Mouse (Mus musculus) embryonic facial prominence, embryonic 10.5 days (tissue): ENCODE results near the gene Lin7a. TPM values are rescaled to one million over a fixed set of nuclear protein-coding genes. Genes with fewer than 3 reads are reported as not detected.

Source experiments
- DNase-seq: peaks from one replicate; pipeline ENCODE4 v3.0.0-alpha.2; 2017; ENCODE audit warnings: low spot score
- H3K27ac ChIP-seq: fragments of 300-500 bp; sonication (generic); replicated peaks from 2 replicates; pipeline ENCODE4 v1.5.1; 2016; ENCODE audit warnings: mild to moderate bottlenecking
- H3K27me3 ChIP-seq: fragments of 300-500 bp; sonication (generic); replicated peaks from 2 replicates; pipeline ENCODE4 v1.6.1; 2016; ENCODE audit warnings: low read depth, mild to moderate bottlenecking; ENCODE audit not compliant: poor library complexity, severe bottlenecking
- H3K36me3 ChIP-seq: fragments of 300-500 bp; sonication (generic); replicated peaks from 2 replicates; pipeline ENCODE4 v1.6.1; 2016; ENCODE audit warnings: mild to moderate bottlenecking, moderate library complexity
- H3K4me1 ChIP-seq: fragments of 300-500 bp; sonication (generic); 2 replicates; pipeline ENCODE4 v1.6.1; 2016
- H3K4me3 ChIP-seq: fragments of 300-500 bp; sonication (generic); 2 replicates; pipeline ENCODE4 v1.5.1; 2016; ENCODE audit warnings: mild to moderate bottlenecking, moderate library complexity
- H3K9me3 ChIP-seq: fragments of 300-500 bp; sonication (generic); 2 replicates; pipeline ENCODE4 v1.6.1; 2016; ENCODE audit warnings: mild to moderate bottlenecking
- WGBS: fragments of 180-500 bp; shearing (Covaris S2); methylation state at CpG from one replicate; pipeline ENCODE4 v1.1.7; 2016; 5-methylcytosine and 5-hydroxymethylcytosine counted together
- polyA plus RNA-seq: library from polyadenylated mRNA; unstranded; fragments of >200 nt; fragmentation: Nextera tagmentation; extraction: Ambion mirVana; gene quantifications from 2 replicates; pipeline ENCODE4 v1.2.1, GENCODE M21; 2016

Gene Lin7a
- polyA plus RNA-seq, 1 experiment from 2014 or later: 2.0 TPM

DNA sequence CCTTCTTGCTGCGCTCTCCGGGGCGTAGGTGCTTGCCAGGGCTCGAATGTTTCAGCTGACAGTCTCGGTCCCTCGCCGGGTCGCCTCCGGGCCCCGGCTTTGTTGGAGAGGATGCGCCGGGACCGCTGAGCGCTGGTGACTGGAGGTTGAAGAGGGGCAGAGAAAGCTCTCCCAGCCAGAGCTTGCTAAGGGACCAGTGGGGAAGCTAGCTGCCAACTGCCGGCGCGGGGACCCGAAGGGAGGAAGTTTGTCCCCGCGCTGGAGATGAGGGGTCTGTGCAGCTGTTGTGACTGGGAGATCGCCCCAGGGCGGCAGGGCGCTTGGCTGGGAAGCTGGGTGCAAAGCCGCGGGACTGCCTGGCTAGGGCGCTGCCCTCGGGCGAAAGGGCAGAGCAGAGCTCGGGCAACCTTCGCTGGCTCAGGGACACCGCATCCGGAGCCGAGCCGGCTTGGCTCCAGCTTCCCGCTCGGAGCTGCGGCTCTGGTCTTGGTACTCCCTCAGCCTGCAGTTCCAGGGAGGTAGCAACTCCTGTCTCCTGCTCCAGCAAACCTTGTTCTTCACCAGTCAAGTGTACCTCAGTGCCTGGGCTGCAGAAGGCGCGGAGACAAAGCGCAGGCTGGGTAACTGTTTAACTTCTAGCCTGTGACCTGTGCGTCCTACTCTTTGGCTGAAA, 781 bp downstream of the Lin7a start:
- Histone ChIP-seq H3K36me3 (no peaks in the 10 kb centered on the region), H3K4me3 (peak overlapping the region; percentile 79), H3K9me3 (no peaks in the 10 kb centered on the region), H3K27me3 (peaks cover 51% of the 10 kb centered on the region), H3K27ac (peak overlapping the region; percentile 76), H3K4me1 (peaks cover 13% of the 10 kb centered on the region; the same call in 1 of the 2 replicates)
- under 1% methylated on average over 41 of the region's 41 CpGs for WGBS
- peak; percentile 71 for DNase-seq

GRCm38 (mm10) chr10:107272804-107273145, 1.3 kb downstream of the Lin7a start:
- H3K9me3 ChIP-seq: no peaks in the 10 kb centered on the region
- 7% methylated on average over 11 of the region's 11 CpGs for WGBS
- peaks cover 51% of the 10 kb centered on the region for H3K27me3 ChIP-seq
- no peaks in the 10 kb centered on the region for H3K36me3 ChIP-seq
- peak overlapping the region; percentile 79 for H3K4me3 ChIP-seq
- H3K4me1 ChIP-seq: peaks cover 13% of the 10 kb centered on the region; the same call in 1 of the 2 replicates
- no peak for DNase-seq
- H3K27ac ChIP-seq: 0 out of 2 replicates have a peak overlapping the region, but pooled peaks have one; percentile 76

DNA sequence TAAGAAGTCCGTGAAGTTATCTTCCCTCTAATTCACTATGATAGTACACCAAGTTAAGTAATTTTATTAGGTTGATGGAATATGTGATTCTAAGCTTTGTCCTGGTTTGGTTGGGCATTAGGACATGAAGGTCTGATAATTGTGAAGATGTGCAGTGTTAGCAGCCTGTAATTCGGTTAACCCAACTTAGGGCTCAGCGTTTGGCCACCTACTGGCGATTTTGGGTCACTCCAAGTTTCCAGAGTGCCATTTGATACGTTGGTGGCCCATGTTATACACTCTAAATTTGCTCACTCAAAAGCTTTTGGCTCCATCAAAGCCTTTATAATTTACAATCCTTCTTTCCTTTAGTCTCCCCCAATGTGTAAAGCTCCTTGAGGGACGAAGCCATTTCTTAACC, 2.4 kb downstream of the Lin7a start:
- Histone ChIP-seq H3K4me3 (no peak overlapping the region), H3K4me1 (peaks cover 13% of the 10 kb centered on the region; the same call in 1 of the 2 replicates), H3K27me3 (peaks cover 51% of the 10 kb centered on the region), H3K36me3 (no peaks in the 10 kb centered on the region), H3K27ac (no peak overlapping the region), H3K9me3 (no peaks in the 10 kb centered on the region)
- peak; percentile 28 for DNase-seq
- 43% methylated on average over 6 of the region's 6 CpGs for WGBS

GRCm38 (mm10) chr10:107274785-107275184, 3.3 kb downstream of the Lin7a start:
- no peaks in the 10 kb centered on the region for H3K36me3 ChIP-seq
- H3K4me1 ChIP-seq: peaks cover 13% of the 10 kb centered on the region; the same call in 1 of the 2 replicates
- no peaks in the 10 kb centered on the region for H3K9me3 ChIP-seq
- no peak overlapping the region for H3K4me3 ChIP-seq
- 42% methylated on average over 3 of the region's 3 CpGs for WGBS
- no peak overlapping the region for H3K27ac ChIP-seq
- peaks cover 45% of the 10 kb centered on the region for H3K27me3 ChIP-seq
- DNase-seq: peak; percentile 37

GRCm38 (mm10) chr10:107276647-107277046, 5.2 kb downstream of the Lin7a start:
- no peaks in the 10 kb centered on the region for H3K36me3 ChIP-seq
- peaks cover 10% of the 10 kb centered on the region; the same call in 1 of the 2 replicates for H3K4me1 ChIP-seq
- no peaks in the 10 kb centered on the region for H3K9me3 ChIP-seq
- WGBS: 89% methylated on average over 2 of the region's 2 CpGs
- peaks cover 29% of the 10 kb centered on the region for H3K27me3 ChIP-seq
- no peak overlapping the region for H3K4me3 ChIP-seq
- no peak for DNase-seq
- no peak overlapping the region for H3K27ac ChIP-seq

GRCm38 (mm10) chr10:107293934-107294664, 22.6 kb downstream of the Lin7a start:
- Histone ChIP-seq H3K4me1 (no peaks in the 10 kb centered on the region), H3K27ac (no peak overlapping the region), H3K9me3 (no peaks in the 10 kb centered on the region), H3K4me3 (no peak overlapping the region), H3K27me3 (no peaks in the 10 kb centered on the region), H3K36me3 (no peaks in the 10 kb centered on the region)
- WGBS: 71% methylated on average over 7 of the region's 7 CpGs
- no peak for DNase-seq

DNA sequence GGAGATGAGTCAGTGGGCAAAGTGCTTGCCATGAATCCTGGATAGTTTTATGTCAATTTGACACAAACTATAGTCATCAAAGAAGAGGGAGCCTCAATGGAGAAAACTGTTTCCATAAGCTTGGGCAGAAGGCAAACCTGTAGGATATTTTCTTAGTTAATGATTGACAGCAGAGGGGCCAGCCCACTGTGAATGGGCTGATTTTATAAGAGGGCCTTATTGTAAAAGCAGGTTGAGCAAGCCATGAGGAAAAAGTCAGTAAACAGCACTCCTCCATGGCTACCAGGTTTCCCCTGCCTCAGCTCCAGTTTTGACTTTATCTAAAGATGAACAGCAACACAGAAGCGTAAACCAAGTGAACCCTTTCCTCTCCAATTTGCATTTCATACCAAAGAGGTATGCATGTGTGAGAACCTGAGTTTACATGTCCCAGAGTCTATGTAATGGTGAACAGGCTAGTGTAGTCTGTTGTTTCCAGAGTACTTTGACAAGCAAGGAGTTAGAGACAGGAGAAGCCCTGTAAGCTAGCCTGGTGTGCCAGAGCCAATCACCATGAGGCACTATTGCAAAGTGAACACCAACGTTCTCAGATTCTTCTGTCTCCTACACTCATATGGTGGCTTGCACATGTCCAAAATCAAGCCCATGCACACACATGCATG, 29.2 kb downstream of the Lin7a start:
- H3K27ac ChIP-seq: no peak overlapping the region
- DNase-seq: no peak
- H3K4me1 ChIP-seq: no peaks in the 10 kb centered on the region
- H3K4me3 ChIP-seq: no peak overlapping the region
- H3K27me3 ChIP-seq: no peaks in the 10 kb centered on the region
- H3K9me3 ChIP-seq: no peaks in the 10 kb centered on the region
- no peaks in the 10 kb centered on the region for H3K36me3 ChIP-seq
- 76% methylated on average over 2 of the region's 2 CpGs for WGBS

DNA sequence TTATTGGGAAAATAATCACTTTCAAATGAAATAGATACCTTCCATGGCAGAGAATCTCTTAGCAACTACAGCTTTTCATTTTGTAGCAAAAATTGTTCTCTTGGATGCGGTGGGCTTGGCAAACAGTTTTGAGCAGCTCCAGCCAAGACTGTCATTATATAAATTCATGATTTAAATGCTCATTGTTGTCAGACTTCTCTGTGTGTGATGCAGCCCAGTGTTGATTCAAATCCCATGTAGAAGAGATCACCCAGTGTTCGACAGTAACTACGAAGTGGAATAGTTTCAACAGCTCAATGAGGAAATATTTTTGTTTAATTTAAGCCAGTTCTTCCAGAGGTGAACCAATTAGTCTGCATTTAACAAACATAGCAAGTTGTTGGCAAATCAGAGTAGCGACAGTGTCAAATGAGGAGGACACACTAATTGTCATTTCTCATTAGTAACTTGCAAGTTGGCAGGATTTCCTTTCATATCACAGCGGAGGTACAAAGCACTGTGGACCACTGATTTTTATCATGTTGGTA, 39.5 kb downstream of the Lin7a start:
- no peak for DNase-seq
- WGBS: 91% methylated on average over 5 of the region's 5 CpGs
- Histone ChIP-seq H3K4me3 (no peak overlapping the region), H3K27ac (no peak overlapping the region), H3K9me3 (no peaks in the 10 kb centered on the region), H3K36me3 (no peaks in the 10 kb centered on the region), H3K27me3 (no peaks in the 10 kb centered on the region), H3K4me1 (no peaks in the 10 kb centered on the region)

- 95% methylated on average over 4 of the region's 4 CpGs for WGBS
These were observed 41.1 kb downstream of the Lin7a start for GRCm38 (mm10) chr10:107312609-107313008.

DNA sequence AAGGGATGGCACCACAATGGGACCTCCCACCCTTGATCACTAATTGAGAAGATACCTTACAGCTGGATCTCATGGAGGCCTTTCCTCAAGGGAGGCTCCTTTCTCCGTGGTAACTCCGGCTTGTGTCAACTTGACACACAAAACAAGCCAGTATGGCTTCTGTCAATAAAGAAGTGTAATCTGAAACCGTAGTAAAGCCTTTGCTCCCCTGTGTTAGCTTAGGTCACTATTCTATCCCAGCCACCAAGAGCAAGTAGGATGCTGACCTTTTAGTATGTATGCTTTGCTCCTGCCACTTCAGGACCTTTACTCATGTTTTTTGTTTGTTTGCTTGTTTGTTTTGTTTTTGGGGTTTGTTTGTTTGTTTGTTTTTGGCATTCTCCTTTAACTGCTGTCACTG, 41.9 kb downstream of the Lin7a start:
- WGBS: 40% methylated on average over 3 of the region's 3 CpGs
- Histone ChIP-seq H3K4me1 (no peaks in the 10 kb centered on the region), H3K9me3 (no peaks in the 10 kb centered on the region), H3K4me3 (no peak overlapping the region), H3K27me3 (no peaks in the 10 kb centered on the region), H3K36me3 (no peaks in the 10 kb centered on the region), H3K27ac (no peak overlapping the region)
- DNase-seq: no peak

More at GRCm38 (mm10) chr10:107312609-107313008, 41.1 kb downstream of the Lin7a start:
- no peak overlapping the region for H3K4me3 ChIP-seq
- H3K9me3 ChIP-seq: no peaks in the 10 kb centered on the region
- no peaks in the 10 kb centered on the region for H3K27me3 ChIP-seq
- DNase-seq: no peak
- no peaks in the 10 kb centered on the region for H3K4me1 ChIP-seq
- no peak overlapping the region for H3K27ac ChIP-seq
- H3K36me3 ChIP-seq: no peaks in the 10 kb centered on the region

- Histone ChIP-seq H3K4me1 (no peaks in the 10 kb centered on the region), H3K27me3 (no peaks in the 10 kb centered on the region), H3K36me3 (no peaks in the 10 kb centered on the region), H3K9me3 (no peaks in the 10 kb centered on the region), H3K27ac (no peak overlapping the region), H3K4me3 (no peak overlapping the region)
- no peak for DNase-seq
These were observed 43.8 kb downstream of the Lin7a start for GRCm38 (mm10) chr10:107315251-107315650.

GRCm38 (mm10) chr10:107315681-107316080, 44.2 kb downstream of the Lin7a start:
- Histone ChIP-seq H3K27ac (no peak overlapping the region), H3K4me1 (no peaks in the 10 kb centered on the region), H3K36me3 (no peaks in the 10 kb centered on the region), H3K27me3 (no peaks in the 10 kb centered on the region), H3K9me3 (no peaks in the 10 kb centered on the region), H3K4me3 (no peak overlapping the region)
- WGBS: 76% methylated on average over 5 of the region's 5 CpGs
- no peak for DNase-seq
